Mouse (Mus musculus) embryonic fibroblast, embryonic 13.5 days (primary cell): Measurements from ENCODE around the gene Chp1.

Experiments used
- CTCF ChIP-seq: IDR thresholded peaks from 2 replicates; pipeline ENCODE4 v1.5.1; 2011; ENCODE audit warnings: mild to moderate bottlenecking, control low read depth, low read length, moderate library complexity, borderline replicate concordance; ENCODE audit not compliant: insufficient read depth
- POLR2A ChIP-seq: IDR thresholded peaks from 2 replicates; pipeline ENCODE4 v1.6.1; 2011; ENCODE audit warnings: low read depth, mild to moderate bottlenecking, control low read depth, low read length, moderate library complexity

GRCm38 (mm10) chr2:119538802-119539201 is 8.7 kb upstream of the Chp1 start:
- TF ChIP-seq CTCF (no peak), POLR2A (no peak)
